Mouse (Mus musculus) heart, postnatal 0 days (tissue): Measurements from ENCODE around the gene Msh6. TPM values are rescaled to one million over a fixed set of nuclear protein-coding genes. Genes with fewer than 3 reads are reported as not detected.
"Not testable (repeated sequence)": the region's sequence is repeated elsewhere in the genome, so short reads cannot be mapped to it uniquely, and the experiment has no call there.

Experiments used
- ATAC-seq: fragments of 200-750 bp; cut with Nextera tagmentation; 2 replicates; pipeline ENCODE4 v1.8.0; 2017; ENCODE audit warnings: low read depth, moderate number of reproducible peaks, moderate library complexity; ENCODE audit not compliant: insufficient read depth
- DNase-seq: peaks from one replicate; pipeline ENCODE4 v3.0.0-alpha.2; 2016; ENCODE audit warnings: low spot score
- H3K27ac ChIP-seq: fragments of 300-500 bp; sonication (generic); 2 replicates; pipeline ENCODE4 v1.5.1; 2014; ENCODE audit warnings: low read depth, mild to moderate bottlenecking
- H3K27me3 ChIP-seq: fragments of 300-500 bp; sonication (generic); 2 replicates; pipeline ENCODE4 v1.6.1; 2014; ENCODE audit warnings: low read length, mixed read lengths; ENCODE audit not compliant: control insufficient read depth, insufficient read depth
- H3K36me3 ChIP-seq: fragments of 300-500 bp; sonication (generic); replicated peaks from 2 replicates; pipeline ENCODE4 v1.6.1; 2014; ENCODE audit warnings: low read length, mixed read lengths; ENCODE audit not compliant: control insufficient read depth, insufficient read depth
- H3K4me1 ChIP-seq: fragments of 300-500 bp; sonication (generic); 2 replicates; pipeline ENCODE4 v1.6.1; 2014; ENCODE audit warnings: antibody characterized with exemption; ENCODE audit not compliant: control insufficient read depth, insufficient read depth
- H3K4me2 ChIP-seq: fragments of 300-500 bp; sonication (generic); 2 replicates; pipeline ENCODE4 v1.6.1; 2014; ENCODE audit warnings: low read depth, mild to moderate bottlenecking, low read length, moderate library complexity
- H3K4me3 ChIP-seq: fragments of 300-500 bp; sonication (generic); 2 replicates; pipeline ENCODE4 v1.5.1; 2014; ENCODE audit warnings: low read depth, low read length
- H3K9ac ChIP-seq: fragments of 300-500 bp; sonication (generic); replicated peaks from 2 replicates; pipeline ENCODE4 v1.6.1; 2014; ENCODE audit warnings: low read depth, low read length, mixed read lengths
- H3K9me3 ChIP-seq: fragments of 300-500 bp; sonication (generic); replicated peaks from 2 replicates; pipeline ENCODE4 v1.6.1; 2016; ENCODE audit warnings: low read length; ENCODE audit not compliant: control insufficient read depth
- CTCF ChIP-seq: IDR thresholded peaks from 2 replicates; pipeline ENCODE4 v1.5.1; 2016; ENCODE audit warnings: antibody characterized with exemption, control low read depth, low read depth
- EP300 ChIP-seq: IDR thresholded peaks from 2 replicates; pipeline ENCODE4 v1.6.1; 2016; ENCODE audit warnings: antibody characterized with exemption, low read depth
- WGBS: fragments of 180-500 bp; shearing (Covaris S2); extraction: QIAGEN DNeasy Blood & Tissue Kit; methylation state at CpG from one replicate; pipeline ENCODE4 v1.1.7; 2014; 5-methylcytosine and 5-hydroxymethylcytosine counted together
- polyA plus RNA-seq: library from polyadenylated mRNA; unstranded; fragments of >200 nt; fragmentation: Nextera tagmentation; extraction: Ambion mirVana; gene quantifications from 2 replicates; pipeline ENCODE4 v1.2.1, GENCODE M21; 2015
- total RNA-seq: library from RNA; depleted of rRNA; stranded (reverse); fragments of >200 nt; gene quantifications from 2 replicates; pipeline ENCODE4 v1.2.3, GENCODE M21; 2014; ENCODE audit warnings: low replicate concordance

Msh6 gene
- total and polyA plus RNA-seq, 2 experiments from 2014 or later = 8.6 to 22.2 TPM

- H3K9me3 ChIP-seq = no peaks in the 10 kb centered on the region
- DNase-seq = no peak
- no peak for ATAC-seq
- 0 out of 2 replicates have a peak, but pooled peaks cover 3% of the 10 kb centered on the region for H3K36me3 ChIP-seq
- no peak overlapping the region for H3K9ac ChIP-seq
- H3K4me3 ChIP-seq = no peak overlapping the region
- TF ChIP-seq EP300 = no peak
- no peak overlapping the region for H3K27ac ChIP-seq
- peaks cover 15% of the 10 kb centered on the region for H3K4me1 ChIP-seq
- 55% methylated on average over 5 of the region's 5 CpGs for WGBS
- no peaks in the 10 kb centered on the region for H3K27me3 ChIP-seq
- H3K4me2 ChIP-seq = no peak overlapping the region
Measured at GRCm38 (mm10) chr17:87972856-87973255, 2.0 kb upstream of the Msh6 start.

GRCm38 (mm10) chr17:87973261-87974167 is 1.3 kb upstream of the Msh6 start:
- DNase-seq (no peak), ATAC-seq (no peak)
- 76% methylated on average over 10 of the region's 10 CpGs for WGBS
- 0 out of 2 replicates have a peak, but pooled peaks cover 3% of the 10 kb centered on the region for H3K36me3 ChIP-seq
- no peak for TF ChIP-seq CTCF
- TF ChIP-seq EP300 = no peak
- H3K9me3 ChIP-seq = no peaks in the 10 kb centered on the region
- H3K27me3 ChIP-seq = no peaks in the 10 kb centered on the region
- H3K4me1 ChIP-seq = peaks cover 15% of the 10 kb centered on the region
- no peak overlapping the region for H3K9ac ChIP-seq
- no peak overlapping the region for H3K4me3 ChIP-seq
- no peak overlapping the region for H3K27ac ChIP-seq
- H3K4me2 ChIP-seq = peak overlapping the region; percentile 91; the same call in 1 of the 2 replicates

- H3K36me3 ChIP-seq = 0 out of 2 replicates have a peak, but pooled peaks cover 3% of the 10 kb centered on the region
- H3K9me3 ChIP-seq = no peaks in the 10 kb centered on the region
- H3K4me1 ChIP-seq = peaks cover 15% of the 10 kb centered on the region
- peak overlapping the region; percentile 84 for H3K4me3 ChIP-seq
- peak overlapping the region; percentile 91 for H3K4me2 ChIP-seq
- H3K27me3 ChIP-seq = no peaks in the 10 kb centered on the region
- peak overlapping the region; percentile 73 for H3K27ac ChIP-seq
- DNase-seq (peak; percentile 15), ATAC-seq (peak; percentile 40)
- under 1% methylated on average over 64 of the region's 68 CpGs for WGBS
- TF ChIP-seq CTCF (no peak), EP300 (no peak)
- peak overlapping the region; percentile 71 for H3K9ac ChIP-seq
Measured at GRCm38 (mm10) chr17:87975229-87975853, 479 bp downstream of the Msh6 start.

- no peak overlapping the region for H3K27ac ChIP-seq
- H3K27me3 ChIP-seq = no peaks in the 10 kb centered on the region
- DNase-seq = no peak
- H3K9me3 ChIP-seq = no peaks in the 10 kb centered on the region
- H3K4me3 ChIP-seq = peak overlapping the region; percentile 84
- 72% methylated on average over 9 of the region's 9 CpGs for WGBS
- peaks cover 3% of the 10 kb centered on the region; the same call in 1 of the 2 replicates for H3K36me3 ChIP-seq
- H3K4me1 ChIP-seq = peaks cover 15% of the 10 kb centered on the region
- H3K4me2 ChIP-seq = peak overlapping the region; percentile 91
- H3K9ac ChIP-seq = no peak overlapping the region; the same call in 1 of the 2 replicates
- no peak for TF ChIP-seq CTCF
- no peak for TF ChIP-seq EP300
- no peak for ATAC-seq
Measured at GRCm38 (mm10) chr17:87976154-87976806, 1.4 kb downstream of the Msh6 start.

GRCm38 (mm10) chr17:87976927-87977326 is 2.1 kb downstream of the Msh6 start:
- DNase-seq, H3K4me2 ChIP-seq, H3K27ac ChIP-seq, ATAC-seq, H3K9ac ChIP-seq, H3K36me3 ChIP-seq, H3K9me3 ChIP-seq, H3K27me3 ChIP-seq, H3K4me3 ChIP-seq: not testable (repeated sequence)
- WGBS = 93% methylated on average over 4 of the region's 4 CpGs
- H3K4me1 ChIP-seq = peaks cover 15% of the 10 kb centered on the region

GRCm38 (mm10) chr17:87979696-87980095 is 4.8 kb downstream of the Msh6 start:
- H3K9me3 ChIP-seq, H3K4me3 ChIP-seq, H3K27ac ChIP-seq, H3K27me3 ChIP-seq, H3K4me2 ChIP-seq, DNase-seq, H3K4me1 ChIP-seq, H3K9ac ChIP-seq, H3K36me3 ChIP-seq, ATAC-seq: not testable (repeated sequence)
- WGBS = 46% methylated on average over 1 of the region's 1 CpGs
